Mouse (Mus musculus) embryonic facial prominence, embryonic 13.5 days (tissue): ENCODE measurements around the gene Agr3. TPM values are rescaled to one million over a fixed set of nuclear protein-coding genes. Genes with fewer than 3 reads are reported as not detected.

ENCODE experiments used
- ATAC-seq: fragments of 200-750 bp; cut with Nextera tagmentation; 2 replicates; pipeline ENCODE4 v1.8.0; 2017; ENCODE audit warnings: low read depth; ENCODE audit not compliant: insufficient number of reproducible peaks, insufficient read depth, low FRiP score, low TSS enrichment
- H3K27ac ChIP-seq: fragments of 300-500 bp; sonication (generic); 2 replicates; pipeline ENCODE4 v1.5.1; 2015; ENCODE audit warnings: moderate library complexity, mild to moderate bottlenecking, inconsistent platforms
- H3K27me3 ChIP-seq: fragments of 300-500 bp; sonication (generic); 2 replicates; pipeline ENCODE4 v1.6.1; 2015; ENCODE audit warnings: mild to moderate bottlenecking, inconsistent platforms
- H3K36me3 ChIP-seq: fragments of 300-500 bp; sonication (generic); 2 replicates; pipeline ENCODE4 v1.6.1; 2015; ENCODE audit warnings: mild to moderate bottlenecking, inconsistent platforms
- H3K4me1 ChIP-seq: fragments of 300-500 bp; sonication (generic); 2 replicates; pipeline ENCODE4 v1.6.1; 2015; ENCODE audit warnings: inconsistent platforms
- H3K4me2 ChIP-seq: fragments of 300-500 bp; sonication (generic); 2 replicates; pipeline ENCODE4 v1.6.1; 2015; ENCODE audit warnings: moderate library complexity, mild to moderate bottlenecking, inconsistent platforms
- H3K4me3 ChIP-seq: fragments of 300-500 bp; sonication (generic); 2 replicates; pipeline ENCODE4 v1.5.1; 2015; ENCODE audit warnings: mild to moderate bottlenecking, inconsistent platforms
- H3K9ac ChIP-seq: fragments of 300-500 bp; sonication (generic); 2 replicates; pipeline ENCODE4 v1.6.1; 2015; ENCODE audit warnings: mild to moderate bottlenecking, inconsistent platforms
- H3K9me3 ChIP-seq: fragments of 300-500 bp; sonication (generic); 2 replicates; pipeline ENCODE4 v1.6.1; 2016; ENCODE audit warnings: inconsistent platforms
- WGBS: fragments of 180-500 bp; shearing (Covaris S2); methylation state at CpG from one replicate; pipeline ENCODE4 v1.1.7; 2015; ENCODE audit warnings: mixed read lengths; 5-methylcytosine and 5-hydroxymethylcytosine counted together
- polyA plus RNA-seq: library from polyadenylated mRNA; unstranded; fragments of >200 nt; fragmentation: Nextera tagmentation; extraction: Ambion mirVana; gene quantifications from 2 replicates; pipeline ENCODE4 v1.2.1, GENCODE M21; 2015

Gene Agr3
- polyA plus RNA-seq, result 0.35 and 1.4 TPM in 2 replicates

- Histone ChIP-seq H3K4me2 (peak within 1 kb of the TSS; percentile 7; the same call in 1 of the 2 replicates), H3K9me3 (no peaks in the 10 kb centered on the region), H3K9ac (no peak within 1 kb of the TSS), H3K27me3 (no peaks in the 10 kb centered on the region), H3K36me3 (no peaks in the 10 kb centered on the region), H3K27ac (no peak within 1 kb of the TSS), H3K4me1 (no peaks in the 10 kb centered on the region), H3K4me3 (no peak within 1 kb of the TSS)
- WGBS, result 67% methylated on average over 9 of the region's 9 CpGs
- ATAC-seq, result no peak
These were observed at the start of gene Agr3 for GRCm38 (mm10) chr12:35925402-35925801. Gene Agr3, plus strand, starts transcription at chr12:35925620.

- H3K4me2 ChIP-seq, result no peak overlapping the region
- ATAC-seq, result no peak
- H3K27me3 ChIP-seq, result no peaks in the 10 kb centered on the region
- H3K27ac ChIP-seq, result no peak overlapping the region
- H3K9me3 ChIP-seq, result no peaks in the 10 kb centered on the region
- H3K4me3 ChIP-seq, result no peak overlapping the region
- no peaks in the 10 kb centered on the region for H3K4me1 ChIP-seq
- H3K36me3 ChIP-seq, result no peaks in the 10 kb centered on the region
- H3K9ac ChIP-seq, result no peak overlapping the region
- WGBS, result 55% methylated on average over 9 of the region's 9 CpGs
These were observed 40.4 kb upstream of the Agr3 start for GRCm38 (mm10) chr12:35884892-35885558.

GRCm38 (mm10) chr12:35889383-35889782 lies 36.0 kb upstream of the Agr3 start:
- Histone ChIP-seq H3K27me3 (no peaks in the 10 kb centered on the region), H3K4me1 (no peaks in the 10 kb centered on the region), H3K4me2 (no peak overlapping the region), H3K27ac (no peak overlapping the region), H3K4me3 (no peak overlapping the region), H3K9me3 (no peaks in the 10 kb centered on the region), H3K9ac (no peak overlapping the region), H3K36me3 (no peaks in the 10 kb centered on the region)
- 75% methylated on average over 2 of the region's 2 CpGs for WGBS
- ATAC-seq, result no peak

GRCm38 (mm10) chr12:35890756-35891155 lies 34.7 kb upstream of the Agr3 start:
- 78% methylated on average over 2 of the region's 2 CpGs for WGBS
- H3K4me2 ChIP-seq, result no peak overlapping the region
- no peaks in the 10 kb centered on the region for H3K4me1 ChIP-seq
- H3K9me3 ChIP-seq, result no peaks in the 10 kb centered on the region
- no peak for ATAC-seq
- no peak overlapping the region for H3K27ac ChIP-seq
- H3K9ac ChIP-seq, result no peak overlapping the region
- H3K36me3 ChIP-seq, result no peaks in the 10 kb centered on the region
- H3K27me3 ChIP-seq, result no peaks in the 10 kb centered on the region
- no peak overlapping the region for H3K4me3 ChIP-seq

- H3K4me3 ChIP-seq, result no peak overlapping the region
- H3K27ac ChIP-seq, result no peak overlapping the region
- no peak overlapping the region for H3K4me2 ChIP-seq
- H3K9ac ChIP-seq, result no peak overlapping the region
- H3K27me3 ChIP-seq, result no peaks in the 10 kb centered on the region
- 40% methylated on average over 6 of the region's 6 CpGs for WGBS
- H3K36me3 ChIP-seq, result no peaks in the 10 kb centered on the region
- ATAC-seq, result no peak
- H3K4me1 ChIP-seq, result no peaks in the 10 kb centered on the region
- H3K9me3 ChIP-seq, result no peaks in the 10 kb centered on the region
These were observed 31.0 kb upstream of the Agr3 start for GRCm38 (mm10) chr12:35894304-35894900.

- no peak overlapping the region for H3K27ac ChIP-seq
- 25% methylated on average over 20 of the region's 20 CpGs for WGBS
- H3K9me3 ChIP-seq, result no peaks in the 10 kb centered on the region
- H3K4me1 ChIP-seq, result no peaks in the 10 kb centered on the region
- ATAC-seq, result no peak
- H3K36me3 ChIP-seq, result no peaks in the 10 kb centered on the region
- H3K9ac ChIP-seq, result no peak overlapping the region
- peak overlapping the region; percentile 29 for H3K4me3 ChIP-seq
- peak overlapping the region; percentile 59 for H3K4me2 ChIP-seq
- H3K27me3 ChIP-seq, result no peaks in the 10 kb centered on the region
These were observed 29.3 kb upstream of the Agr3 start for GRCm38 (mm10) chr12:35895875-35896763.

- Histone ChIP-seq H3K27me3 (no peaks in the 10 kb centered on the region), H3K27ac (no peak overlapping the region), H3K9me3 (no peaks in the 10 kb centered on the region), H3K36me3 (no peaks in the 10 kb centered on the region), H3K4me3 (peak overlapping the region; percentile 29), H3K4me1 (no peaks in the 10 kb centered on the region), H3K4me2 (peak overlapping the region; percentile 59), H3K9ac (no peak overlapping the region)
- WGBS, result 22% methylated on average over 4 of the region's 4 CpGs
- ATAC-seq, result no peak
These were observed 28.6 kb upstream of the Agr3 start for GRCm38 (mm10) chr12:35896764-35897282.

- H3K4me1 ChIP-seq, result no peaks in the 10 kb centered on the region
- WGBS, result 79% methylated on average over 1 of the region's 1 CpGs
- H3K9ac ChIP-seq, result no peak overlapping the region
- no peak overlapping the region for H3K4me2 ChIP-seq
- H3K27ac ChIP-seq, result no peak overlapping the region
- no peak for ATAC-seq
- no peaks in the 10 kb centered on the region for H3K27me3 ChIP-seq
- no peaks in the 10 kb centered on the region for H3K36me3 ChIP-seq
- no peaks in the 10 kb centered on the region for H3K9me3 ChIP-seq
- no peak overlapping the region for H3K4me3 ChIP-seq
These were observed 14.8 kb upstream of the Agr3 start for GRCm38 (mm10) chr12:35910632-35911031.

GRCm38 (mm10) chr12:35915813-35916212 lies 9.6 kb upstream of the Agr3 start:
- H3K27ac ChIP-seq, result no peak overlapping the region
- H3K9me3 ChIP-seq, result no peaks in the 10 kb centered on the region
- no peaks in the 10 kb centered on the region for H3K4me1 ChIP-seq
- no peak overlapping the region for H3K9ac ChIP-seq
- no peaks in the 10 kb centered on the region for H3K36me3 ChIP-seq
- H3K4me3 ChIP-seq, result no peak overlapping the region
- ATAC-seq, result no peak
- no peak overlapping the region for H3K4me2 ChIP-seq
- no peaks in the 10 kb centered on the region for H3K27me3 ChIP-seq

- Histone ChIP-seq H3K27ac (no peak overlapping the region), H3K4me1 (no peaks in the 10 kb centered on the region), H3K4me2 (no peak overlapping the region), H3K4me3 (no peak overlapping the region), H3K9me3 (no peaks in the 10 kb centered on the region), H3K9ac (no peak overlapping the region), H3K27me3 (no peaks in the 10 kb centered on the region), H3K36me3 (no peaks in the 10 kb centered on the region)
- ATAC-seq, result no peak
- WGBS, result 77% methylated on average over 1 of the region's 1 CpGs
These were observed 9.0 kb upstream of the Agr3 start for GRCm38 (mm10) chr12:35916467-35916866.

- H3K9me3 ChIP-seq, result no peaks in the 10 kb centered on the region
- H3K4me1 ChIP-seq, result no peaks in the 10 kb centered on the region
- H3K36me3 ChIP-seq, result no peaks in the 10 kb centered on the region
- H3K27me3 ChIP-seq, result no peaks in the 10 kb centered on the region
- no peak overlapping the region for H3K27ac ChIP-seq
- no peak overlapping the region for H3K4me3 ChIP-seq
- 79% methylated on average over 1 of the region's 1 CpGs for WGBS
- no peak overlapping the region for H3K4me2 ChIP-seq
- ATAC-seq, result no peak
- H3K9ac ChIP-seq, result no peak overlapping the region
These were observed 7.4 kb upstream of the Agr3 start for GRCm38 (mm10) chr12:35918031-35918430.
